Mouse (Mus musculus): Measurements from ENCODE around the gene Tent4a.
"Not testable (repeated sequence)": the region's sequence is repeated elsewhere in the genome, so short reads cannot be mapped to it uniquely, and the experiment has no call there.

Tent4a gene

DNA sequence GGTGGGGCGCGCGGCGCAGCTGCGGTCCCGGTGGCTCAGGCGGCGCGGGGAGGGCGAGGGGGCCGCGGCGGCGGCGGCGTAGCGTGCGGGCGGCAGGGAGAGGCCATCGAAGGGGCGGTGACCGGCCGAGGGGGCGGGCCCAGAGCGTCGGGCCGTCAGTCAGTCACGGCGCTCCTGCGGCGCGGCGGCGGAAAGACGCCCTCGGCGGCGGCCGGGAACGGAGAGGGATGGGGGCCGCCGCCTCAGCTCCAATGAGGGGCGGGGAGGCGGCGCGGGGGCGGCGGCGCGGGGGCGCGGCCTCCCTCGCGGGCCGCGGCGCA is at the start of gene Tent4a:
Tent4a (minus strand) TSS at position 284 of the 320 bp plus-strand sequence.
- no peak for DNase-seq

DNA sequence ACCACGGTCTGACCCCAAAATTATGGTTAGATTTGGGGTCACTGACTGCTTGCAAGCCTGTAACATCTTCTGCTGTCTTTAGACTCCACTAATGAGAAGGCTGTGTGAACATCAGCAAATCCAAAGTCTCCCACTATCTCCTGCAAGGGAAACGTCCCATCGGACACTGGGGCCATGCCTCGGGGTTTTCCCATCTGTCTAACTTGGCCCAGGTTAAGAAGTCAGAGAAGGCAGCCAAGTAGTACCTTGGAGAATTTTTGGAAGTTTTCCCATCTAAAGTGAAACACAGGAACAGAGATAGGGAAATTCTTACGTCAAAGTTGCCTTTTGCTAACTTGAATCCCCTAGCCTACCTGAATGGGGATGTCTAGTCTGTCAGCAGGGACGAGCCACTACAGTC is 49.2 kb upstream of the Tent4a start:
- no peak for DNase-seq

DNA sequence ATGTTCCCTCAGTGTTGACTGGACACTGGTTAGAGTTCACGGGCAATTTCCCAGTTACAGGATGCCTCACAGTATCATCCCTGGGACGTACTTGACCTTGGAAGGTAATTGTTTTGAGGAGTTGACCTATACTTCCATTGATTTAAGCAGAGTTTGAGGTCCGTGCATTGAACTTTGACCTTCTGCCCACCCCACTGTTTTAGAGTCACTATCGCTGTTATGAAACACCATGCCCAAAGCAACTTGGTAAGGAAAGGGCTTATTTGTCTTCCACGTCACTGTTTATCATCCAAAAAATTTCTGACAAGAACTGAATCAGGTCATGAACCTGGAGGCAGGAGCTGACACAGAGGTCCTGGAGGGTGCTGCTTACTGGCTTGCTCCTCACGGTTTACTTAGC is 48.0 kb upstream of the Tent4a start:
- DNase-seq: no peak

DNA sequence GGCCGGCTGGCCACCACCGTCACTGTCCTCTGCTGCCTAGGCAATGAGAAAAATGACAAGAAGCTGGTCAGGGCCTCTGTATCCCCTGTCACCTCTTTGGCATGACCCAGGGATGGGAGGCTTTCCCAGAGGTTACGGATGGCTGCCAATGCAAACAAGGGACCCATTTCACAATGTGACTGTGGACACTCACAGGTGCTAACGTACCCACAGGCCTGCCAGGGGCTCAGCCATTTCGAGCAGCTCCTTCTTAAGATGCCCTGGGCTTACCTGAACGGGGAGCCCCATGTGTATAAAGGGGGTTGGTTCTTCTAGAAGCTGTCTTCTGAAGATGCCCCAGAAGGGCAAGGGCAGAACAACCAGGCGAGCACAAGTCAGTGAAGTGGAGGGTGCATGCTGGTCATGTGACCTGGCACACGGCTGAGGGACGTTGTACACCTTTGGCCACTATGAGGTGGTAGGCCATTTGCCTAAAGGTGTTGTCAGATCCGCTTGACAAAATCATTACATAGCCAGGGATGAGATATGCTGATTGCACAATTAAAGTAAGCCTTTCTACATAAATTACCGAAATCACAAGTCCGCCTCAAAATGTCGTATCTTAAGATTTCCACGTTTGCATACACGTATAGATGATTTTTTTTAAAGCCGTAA is 42.9 kb upstream of the Tent4a start:
- no peak for DNase-seq

DNA sequence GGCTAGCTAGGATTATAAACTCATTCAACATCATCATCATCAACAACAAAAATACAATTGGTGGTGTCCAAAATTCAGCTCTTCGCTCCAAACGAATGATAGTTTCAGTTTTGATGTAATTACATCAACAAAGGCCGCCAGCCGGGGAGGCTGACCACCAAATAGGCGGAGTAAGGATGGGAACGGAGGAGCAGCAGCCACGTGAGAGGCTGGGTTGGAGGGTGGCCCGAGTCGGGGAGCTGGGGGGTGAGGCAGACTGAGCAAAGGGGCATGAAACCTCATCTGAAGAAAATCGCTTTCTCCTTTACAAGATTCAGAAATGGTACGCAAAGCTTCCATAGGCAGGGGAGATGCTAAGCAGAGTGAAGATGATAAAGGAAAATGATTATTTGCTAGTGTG is 42.3 kb upstream of the Tent4a start:
- DNase-seq: peak; percentile 16

DNA sequence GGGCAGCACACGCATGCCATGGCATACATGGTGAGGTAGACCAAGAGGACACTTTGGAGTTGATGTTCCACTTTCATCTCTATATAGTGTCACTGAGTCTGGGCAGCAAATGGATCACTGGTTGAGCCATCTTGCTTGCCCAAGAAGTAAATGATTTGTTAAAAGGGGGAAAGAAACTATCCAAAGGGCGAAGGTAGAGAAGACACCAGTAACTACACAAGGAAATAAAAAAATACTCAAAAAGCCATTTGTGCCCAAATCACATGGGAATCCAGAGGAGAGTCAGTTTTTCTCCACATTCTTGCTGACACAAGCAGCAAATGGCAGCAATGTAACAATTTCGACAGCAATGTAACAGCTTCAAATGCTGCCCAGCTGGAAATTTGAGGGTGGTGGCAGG is 38.2 kb upstream of the Tent4a start:
- no peak for DNase-seq

DNA sequence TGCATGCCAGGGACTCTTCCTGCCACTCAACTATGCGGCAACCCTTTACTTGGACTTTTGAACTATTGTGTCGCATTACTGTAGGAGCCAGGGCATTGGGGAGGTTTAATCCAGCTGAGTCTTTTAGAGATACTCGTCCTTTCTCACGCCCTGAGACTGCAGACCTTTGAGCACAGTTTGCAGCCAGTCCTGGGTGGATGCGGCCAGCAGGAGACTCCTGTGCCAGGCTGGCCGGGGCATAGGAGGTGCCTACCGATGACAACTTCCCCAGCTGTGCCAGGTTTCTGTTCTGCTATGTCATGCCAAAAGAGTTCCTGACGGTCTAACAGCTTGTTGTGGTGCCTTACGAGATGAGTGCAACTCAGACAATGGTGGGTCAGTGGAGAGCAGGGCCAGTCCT is 34.8 kb upstream of the Tent4a start:
- no peak for DNase-seq

DNA sequence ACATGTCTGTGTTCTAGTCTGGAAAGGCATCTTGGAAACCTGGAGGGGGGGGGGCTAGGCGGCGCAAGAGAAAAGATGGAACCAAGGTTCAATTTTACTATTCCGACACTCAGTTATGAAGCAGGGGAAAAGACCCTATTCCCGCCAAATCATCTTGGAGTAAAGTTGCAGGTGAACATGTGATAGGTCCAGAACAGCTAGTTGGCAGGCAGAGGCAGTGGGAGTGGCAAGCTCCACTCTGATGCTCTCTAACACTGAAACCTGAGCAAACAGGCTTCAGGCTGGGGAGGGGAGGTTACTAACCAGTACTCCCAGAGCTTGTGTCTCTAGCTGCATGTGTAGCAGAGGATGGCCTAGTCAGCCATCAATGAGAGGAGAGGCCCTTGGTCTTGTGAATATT is 31.0 kb upstream of the Tent4a start:
- not testable (repeated sequence) for DNase-seq

DNA sequence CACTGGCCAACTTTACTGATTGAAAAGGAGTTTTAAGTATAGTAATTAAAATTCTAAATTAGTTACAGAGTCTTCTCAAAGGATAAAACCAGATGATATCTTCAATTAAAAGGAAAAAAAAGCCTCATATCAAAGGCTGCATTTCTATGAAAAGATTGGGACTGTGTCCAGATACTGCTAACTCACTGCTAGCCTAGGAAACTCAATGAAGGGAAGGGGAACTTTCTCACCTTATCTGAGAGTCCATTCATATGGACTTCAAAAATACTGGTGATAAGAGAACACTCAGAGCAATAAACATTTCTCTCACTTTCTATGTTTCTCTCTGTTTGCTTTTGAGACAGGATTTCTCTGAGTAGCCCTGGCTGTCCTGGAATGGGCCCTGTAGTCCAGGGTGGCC is 30.2 kb upstream of the Tent4a start:
- no peak for DNase-seq

DNA sequence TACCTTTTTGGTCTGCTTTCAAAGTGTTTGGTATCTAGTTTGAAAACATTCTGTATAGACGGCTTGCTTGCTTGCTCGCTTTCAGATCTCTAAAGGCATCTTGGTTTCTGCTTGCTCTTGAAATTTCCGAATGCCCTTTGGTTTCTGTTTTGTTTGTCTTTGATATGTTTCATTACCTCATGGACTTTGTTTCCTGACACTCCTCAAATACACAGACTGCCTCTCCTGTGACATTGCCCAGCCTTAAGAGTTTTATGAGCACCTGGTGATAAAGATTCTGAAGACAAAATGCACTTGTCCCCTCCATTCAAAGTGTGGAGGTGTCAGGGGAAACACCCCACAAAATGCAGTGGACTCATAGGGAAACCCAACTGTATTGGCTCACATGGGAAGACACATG is 29.5 kb upstream of the Tent4a start:
- no peak for DNase-seq

DNA sequence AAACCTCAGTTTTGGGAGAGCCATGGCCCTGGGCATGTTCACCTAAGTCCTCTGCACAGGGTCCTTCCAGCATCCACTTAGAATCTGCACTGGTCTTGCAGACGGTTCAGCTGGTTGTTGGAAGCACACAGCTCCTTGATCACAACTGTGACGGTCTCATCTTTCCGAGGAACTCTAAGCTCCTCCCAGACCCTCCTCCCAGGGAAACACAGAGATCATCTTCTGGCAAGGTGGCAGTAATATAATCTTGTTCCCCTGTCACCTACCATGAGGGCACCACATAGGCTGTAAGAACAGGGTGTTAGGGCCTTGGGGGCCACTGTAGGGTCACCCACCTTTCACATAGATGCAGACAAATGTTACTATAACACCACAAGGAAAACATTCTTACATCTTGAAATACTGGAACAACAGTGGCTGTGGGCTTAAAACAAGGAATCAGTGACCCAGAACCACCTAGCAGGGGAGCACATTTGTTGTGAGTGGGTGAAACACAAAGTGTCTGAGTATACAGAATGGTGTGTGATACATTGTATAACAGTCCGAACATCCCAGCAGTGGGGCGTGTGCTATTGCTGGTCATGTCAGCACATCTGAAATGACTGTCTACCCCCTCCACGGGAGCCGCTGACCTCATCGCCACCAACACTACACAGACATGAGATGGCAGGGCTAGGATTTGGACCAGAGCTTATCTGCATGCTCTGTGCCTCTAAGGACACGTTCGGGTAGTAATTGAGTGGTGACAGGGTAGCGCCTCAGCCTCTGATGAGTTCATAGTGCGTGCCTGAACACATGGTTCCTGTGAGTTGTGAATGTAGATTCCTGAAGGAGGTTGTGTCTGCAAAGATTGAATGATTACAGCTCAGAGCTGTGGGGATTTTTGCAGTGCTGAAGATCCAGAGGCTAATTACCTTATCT is 28.5 kb upstream of the Tent4a start:
- no peak for DNase-seq

DNA sequence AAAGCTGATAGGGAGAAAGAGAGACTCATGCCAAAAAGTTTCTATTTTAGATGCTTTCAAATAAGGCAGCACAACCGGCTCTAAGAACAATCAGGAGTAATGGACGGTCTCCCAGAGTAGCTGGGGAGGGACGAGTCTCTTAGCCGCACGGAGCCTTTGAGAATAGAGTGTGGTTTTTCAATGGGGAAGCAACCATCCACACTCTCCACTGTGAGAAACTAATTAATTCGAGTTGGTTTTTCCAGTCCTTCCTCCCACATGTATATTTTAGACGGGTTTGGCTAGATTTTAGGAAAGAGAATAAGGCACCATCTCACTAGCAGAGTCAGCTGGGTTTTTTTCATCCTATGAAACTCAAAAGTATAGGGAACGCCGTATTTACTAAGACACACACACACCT is 27.6 kb upstream of the Tent4a start:
- DNase-seq: no peak

DNA sequence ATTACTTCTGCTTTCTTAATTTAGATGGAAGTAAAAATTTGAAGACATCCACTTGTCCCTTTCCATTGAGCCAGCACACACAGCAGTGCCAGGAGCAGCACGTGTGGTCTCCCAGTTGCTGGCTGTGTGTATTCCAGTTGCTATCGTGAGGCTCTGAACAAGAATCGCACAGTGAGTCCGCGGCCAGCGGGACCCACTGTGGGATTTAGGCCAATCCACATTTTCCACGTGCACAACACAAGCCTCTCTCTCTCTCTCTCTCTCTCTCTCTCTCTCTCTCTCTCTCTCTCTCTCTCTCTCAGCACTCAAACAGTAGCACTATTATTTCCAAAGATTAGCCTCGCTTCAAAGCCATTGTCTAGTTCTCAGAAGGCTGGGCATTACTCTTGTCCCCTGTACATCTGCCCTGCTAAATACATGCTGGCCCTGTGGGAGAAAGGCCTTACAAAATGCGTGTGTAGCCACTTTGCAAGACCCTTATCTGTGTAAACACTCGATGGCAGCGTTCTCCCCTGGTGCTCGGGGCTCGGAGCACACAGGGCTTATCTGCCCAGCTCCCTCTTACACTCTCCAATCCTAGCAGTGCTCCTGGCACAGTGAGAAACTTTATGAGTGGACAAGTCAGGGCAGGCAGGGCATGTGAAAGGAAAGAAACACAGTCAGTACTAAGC is 25.0 kb upstream of the Tent4a start:
- no peak for DNase-seq

DNA sequence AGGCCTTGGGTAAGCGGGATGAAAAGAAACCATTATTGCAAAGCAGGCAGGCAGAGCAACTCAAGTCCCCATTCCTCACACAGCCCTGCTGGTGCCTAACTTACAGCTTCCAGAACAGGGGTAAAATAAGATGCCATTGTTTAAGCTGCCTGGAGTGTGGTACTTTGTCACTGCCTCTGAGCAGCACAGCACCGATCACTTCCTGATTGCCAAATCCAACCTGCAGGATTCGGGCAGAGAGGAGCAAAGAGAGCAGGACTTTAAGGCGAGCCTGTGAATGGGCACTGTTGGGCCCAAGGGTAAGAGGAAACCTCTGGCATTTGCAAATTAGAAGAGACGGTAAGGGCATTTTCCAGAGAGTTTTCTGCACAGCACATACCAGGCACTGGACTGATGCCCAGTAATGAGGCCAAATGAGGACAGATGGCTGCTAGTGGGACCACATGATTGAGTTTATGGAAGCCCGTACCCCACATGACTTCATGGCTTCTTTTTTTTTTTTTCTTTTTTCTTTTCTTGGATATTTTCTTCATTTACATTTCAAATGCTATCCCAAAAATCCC is 23.8 kb upstream of the Tent4a start:
- no peak for DNase-seq

DNA sequence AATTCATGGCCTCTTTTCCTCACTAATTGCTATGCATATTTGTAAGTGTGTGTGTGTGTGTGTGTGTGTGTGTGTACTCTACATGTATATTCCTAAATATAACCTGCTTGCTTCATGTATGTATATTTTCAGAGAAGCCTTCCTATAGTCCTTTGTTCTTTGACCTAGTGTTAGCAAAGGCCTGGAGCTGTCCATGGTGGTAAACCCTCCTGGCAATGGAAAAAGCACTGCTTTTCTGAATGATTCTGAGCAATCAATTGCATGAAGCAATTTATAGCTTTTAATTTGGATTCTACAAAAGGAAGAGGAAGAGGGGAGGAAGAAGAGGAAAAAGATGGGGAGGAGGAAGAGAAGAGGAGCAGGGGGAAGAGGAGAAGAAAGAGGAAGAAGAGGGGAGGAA is 22.3 kb upstream of the Tent4a start:
- no peak for DNase-seq

DNA sequence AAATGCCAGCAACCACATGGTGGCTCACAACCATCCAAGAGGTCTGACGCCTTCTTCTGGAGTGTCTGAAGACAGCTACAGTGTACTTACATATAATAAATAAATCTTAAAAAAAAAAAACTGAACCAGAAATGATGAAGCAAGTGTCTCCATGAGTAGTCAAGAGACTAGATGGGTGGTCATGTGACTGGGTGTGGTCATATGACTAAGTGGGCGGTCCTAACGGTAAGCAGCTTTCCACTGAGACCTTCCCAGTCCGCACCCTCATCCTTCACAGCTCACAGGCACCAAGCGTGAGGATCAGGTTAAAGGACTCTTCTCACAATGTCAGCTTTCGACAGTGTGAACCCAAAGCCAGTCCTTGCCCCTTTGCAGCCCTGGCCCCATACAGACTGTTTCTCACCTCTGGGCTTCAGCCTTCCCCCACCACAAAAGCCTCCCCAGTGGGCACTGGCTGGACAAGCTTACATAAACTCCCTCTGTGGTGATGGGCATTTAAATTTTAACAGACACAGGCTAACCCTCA is 21.6 kb upstream of the Tent4a start:
- no peak for DNase-seq

DNA sequence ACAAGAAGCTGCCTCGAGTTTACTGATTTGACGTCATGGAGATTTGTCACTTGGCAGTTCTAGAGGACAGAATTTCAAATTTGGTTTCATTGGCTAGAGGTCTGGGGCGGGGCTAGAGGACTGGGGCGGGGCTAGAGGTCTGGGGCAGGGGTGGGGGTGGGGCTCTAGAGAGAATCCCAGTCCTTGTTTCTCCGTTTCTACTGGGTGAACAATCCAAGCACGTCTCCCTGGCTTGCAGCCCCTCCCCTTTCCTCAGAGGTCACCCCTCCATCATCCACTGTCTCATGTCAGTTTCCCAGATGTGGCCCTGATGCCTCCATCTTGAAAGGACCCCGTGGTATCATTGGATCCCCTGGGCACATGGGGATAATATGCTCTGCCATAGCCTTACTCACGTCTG is 20.6 kb upstream of the Tent4a start:
- DNase-seq: no peak

DNA sequence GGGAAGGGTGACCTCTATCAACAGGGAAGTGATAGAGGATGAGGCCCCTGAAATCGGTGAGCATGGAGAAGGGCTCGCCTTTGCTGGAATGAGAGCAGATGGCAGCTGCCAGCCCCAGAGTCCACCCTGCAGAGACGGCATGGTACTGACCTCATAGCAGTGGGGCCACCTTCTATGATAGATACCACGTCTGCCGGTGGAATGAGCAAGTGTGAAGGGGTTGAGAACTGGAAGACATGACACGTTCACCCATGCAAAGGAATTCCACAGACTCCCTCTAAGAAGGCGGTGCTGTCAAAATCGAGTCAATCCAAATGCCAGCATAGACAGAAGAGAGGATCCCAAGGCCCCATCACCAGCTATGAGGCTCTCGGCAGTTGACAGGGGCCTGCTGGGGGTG is 19.8 kb upstream of the Tent4a start:
- no peak for DNase-seq

DNA sequence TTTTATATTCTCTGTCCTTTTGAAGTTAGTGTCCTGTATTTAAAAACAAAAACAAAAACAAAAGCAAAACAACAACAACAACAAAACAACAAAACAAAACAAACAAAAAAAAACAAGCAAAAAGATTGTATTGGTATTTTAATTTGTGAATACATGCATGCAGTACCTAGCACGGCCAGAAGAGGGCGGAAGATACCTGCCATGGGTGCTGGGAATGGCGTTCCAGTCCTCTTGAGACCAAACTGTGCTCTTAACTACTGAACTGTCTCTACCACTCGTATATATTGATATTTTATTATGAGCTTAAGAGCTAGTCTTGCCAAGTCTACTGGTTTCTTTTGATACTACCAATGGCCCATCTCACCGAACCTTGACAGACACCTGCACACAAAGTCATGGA is 18.6 kb upstream of the Tent4a start:
- no peak for DNase-seq

DNA sequence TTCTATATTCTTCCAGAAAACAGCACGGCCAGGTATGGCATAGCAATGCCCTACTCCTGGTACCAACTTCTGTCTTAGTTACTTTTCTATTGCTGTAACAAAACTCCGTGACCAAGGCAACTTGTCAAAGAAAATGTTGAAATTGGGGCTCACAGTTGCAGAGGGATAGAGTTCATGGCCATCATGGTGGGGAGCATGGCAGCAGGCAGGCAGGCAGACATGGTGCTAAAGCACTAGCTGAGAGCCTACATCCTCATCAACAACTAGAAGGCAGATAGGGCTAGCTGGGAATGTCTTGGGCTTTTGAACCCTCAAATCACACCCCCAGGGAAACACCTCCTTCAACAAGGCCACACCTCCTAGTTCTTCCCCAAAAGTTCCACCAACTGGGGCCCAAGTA is 16.4 kb upstream of the Tent4a start:
- no peak for DNase-seq

DNA sequence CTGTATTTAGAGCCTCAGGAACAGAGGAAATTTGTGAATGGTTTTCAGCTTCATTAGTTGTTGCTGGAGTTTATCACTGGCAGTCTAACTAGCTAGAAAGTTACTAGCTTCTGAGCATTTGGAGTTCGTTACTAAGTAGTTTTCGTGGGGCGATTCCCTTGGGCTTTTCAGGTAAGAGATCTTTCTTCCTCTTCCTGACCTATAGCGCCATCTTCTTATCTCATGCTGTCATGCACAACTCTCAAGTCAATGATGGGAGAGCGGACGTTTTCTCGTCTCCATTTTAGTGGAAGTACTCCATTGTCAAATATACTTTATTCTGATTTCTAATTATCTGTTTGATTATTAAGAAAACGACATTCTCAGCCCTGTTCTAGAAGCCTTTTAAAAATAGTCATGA is 15.6 kb upstream of the Tent4a start:
- DNase-seq: no peak

DNA sequence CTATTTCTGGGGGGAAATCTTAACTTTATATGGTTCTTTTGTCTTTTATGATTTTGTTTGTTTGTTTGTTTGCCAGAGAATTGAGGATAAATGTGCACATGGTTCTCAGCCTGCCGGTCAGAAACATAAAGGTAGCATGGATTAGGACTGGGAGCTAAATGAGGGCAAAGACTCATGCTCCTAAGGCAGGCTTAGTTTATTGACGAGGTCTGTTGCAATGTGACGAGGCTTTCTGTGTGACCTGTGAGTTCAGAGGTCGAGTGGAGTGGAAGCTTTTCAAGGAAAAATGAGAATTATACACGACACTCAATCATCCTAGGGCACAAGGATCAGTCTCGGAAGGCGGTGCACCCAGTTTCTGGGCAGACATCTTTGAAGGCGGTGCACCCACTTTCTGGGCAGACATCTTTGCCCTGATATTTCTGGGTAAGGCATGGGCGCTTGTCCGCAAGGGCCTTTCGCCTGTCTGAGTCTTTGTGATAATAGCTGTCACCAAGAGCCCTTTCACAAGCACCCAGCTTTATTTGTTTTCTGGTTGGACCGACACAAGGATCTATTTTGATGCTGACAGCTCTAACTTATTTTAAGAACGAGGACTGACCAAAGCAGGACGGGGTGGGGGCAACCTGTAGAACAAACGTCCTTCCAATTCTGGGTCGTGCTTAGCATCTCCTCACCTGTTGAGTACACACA is 13.2 kb upstream of the Tent4a start:
- DNase-seq: no peak

DNA sequence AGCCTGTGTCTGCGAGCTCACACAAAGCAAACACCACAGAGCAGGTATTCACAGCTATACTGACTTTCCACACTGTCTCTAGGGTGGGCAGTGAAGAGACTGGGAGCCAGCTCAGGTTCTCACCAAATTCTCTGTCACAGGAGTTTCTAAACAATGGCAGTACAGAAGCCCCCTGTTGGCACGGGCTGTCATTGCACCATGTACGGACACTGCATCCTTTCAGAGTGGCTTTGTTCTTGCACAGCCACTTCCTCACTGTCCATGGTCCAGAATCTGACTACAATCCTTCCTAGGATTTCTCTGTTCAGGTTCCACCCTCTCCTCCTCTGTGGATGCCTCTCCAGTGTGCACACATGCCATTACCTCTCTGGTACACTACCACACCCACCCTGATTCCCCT is 10.6 kb upstream of the Tent4a start:
- DNase-seq: peak; percentile 65
